Mouse (Mus musculus): Measurements from ENCODE around the gene Lamb3.
"Not testable (repeated sequence)": the region's sequence is repeated elsewhere in the genome, so short reads cannot be mapped to it uniquely, and the experiment has no call there.

Gene Lamb3

GRCm38 (mm10) chr1:193250026-193250425, 42.5 kb downstream of the Lamb3 start:
- DNase-seq (ENCODE audit: low spot score): peak; percentile 21

GRCm38 (mm10) chr1:193251386-193251785, 43.9 kb downstream of the Lamb3 start:
- DNase-seq (ENCODE audit: low spot score): no peak

DNA sequence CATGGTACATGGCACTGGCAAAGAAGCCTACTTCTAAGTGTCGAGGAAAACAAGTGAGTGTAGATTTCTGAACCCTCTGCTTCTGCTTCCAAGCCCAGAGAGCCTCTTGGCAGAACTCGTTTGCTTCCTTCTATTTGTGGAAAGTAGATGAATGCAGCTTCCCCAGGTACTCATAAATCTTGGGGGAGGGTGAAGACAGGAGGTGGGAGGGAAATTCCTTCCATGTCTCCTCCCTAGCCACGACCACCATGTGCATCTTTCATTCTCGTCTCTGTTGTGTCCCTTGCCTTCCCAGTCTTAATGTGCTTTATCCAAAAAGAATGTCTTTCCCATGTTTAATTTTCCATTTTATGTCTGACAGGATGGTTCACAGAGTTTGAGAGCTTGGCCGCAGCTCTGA, 45.1 kb downstream of the Lamb3 start:
- DNase-seq (ENCODE audit: low spot score): no peak

- not testable (repeated sequence) for DNase-seq (ENCODE audit: low spot score)
Measured at GRCm38 (mm10) chr1:193253895-193254294, 46.4 kb downstream of the Lamb3 start.

- DNase-seq (ENCODE audit: low spot score): no peak
Measured at GRCm38 (mm10) chr1:193255032-193255431, 47.5 kb downstream of the Lamb3 start.

DNA sequence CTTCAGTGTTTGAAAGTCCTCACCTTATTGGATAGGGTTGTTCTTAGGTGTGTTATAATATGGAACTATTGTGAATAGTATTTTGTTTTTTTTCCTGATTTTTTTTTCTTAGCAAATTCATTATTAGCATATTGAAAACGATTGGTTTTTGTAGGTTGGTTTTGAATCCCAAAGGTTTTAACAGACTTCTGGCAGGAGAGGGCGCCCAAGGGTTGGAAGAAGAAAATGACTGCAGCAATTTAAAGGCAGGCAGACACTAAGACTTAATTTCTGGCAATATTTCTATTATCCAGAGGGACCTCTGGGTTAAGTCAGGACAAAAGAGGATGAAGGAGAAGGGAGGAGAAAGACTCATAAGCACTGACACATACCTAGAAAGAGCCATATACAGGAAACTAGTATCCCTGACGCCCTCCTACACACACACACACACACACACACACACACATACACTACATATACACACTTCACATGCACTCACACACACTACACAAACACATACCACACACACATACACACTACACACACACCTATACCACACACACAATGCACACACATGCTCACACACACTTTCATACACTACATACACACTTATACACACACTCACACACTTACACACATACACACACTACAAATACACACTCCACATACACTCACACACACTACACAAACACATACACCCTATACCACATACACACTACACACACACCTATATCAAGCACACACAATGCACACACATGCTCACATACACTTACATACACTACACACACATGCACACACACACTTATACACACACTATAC, 48.2 kb downstream of the Lamb3 start:
- peak; percentile 41 for DNase-seq (ENCODE audit: low spot score)

- no peak for DNase-seq (ENCODE audit: low spot score)
Measured at GRCm38 (mm10) chr1:193256289-193256577, 48.7 kb downstream of the Lamb3 start.

- DNase-seq (ENCODE audit: low spot score): no peak
Measured at GRCm38 (mm10) chr1:193256621-193257098, 49.2 kb downstream of the Lamb3 start.

DNA sequence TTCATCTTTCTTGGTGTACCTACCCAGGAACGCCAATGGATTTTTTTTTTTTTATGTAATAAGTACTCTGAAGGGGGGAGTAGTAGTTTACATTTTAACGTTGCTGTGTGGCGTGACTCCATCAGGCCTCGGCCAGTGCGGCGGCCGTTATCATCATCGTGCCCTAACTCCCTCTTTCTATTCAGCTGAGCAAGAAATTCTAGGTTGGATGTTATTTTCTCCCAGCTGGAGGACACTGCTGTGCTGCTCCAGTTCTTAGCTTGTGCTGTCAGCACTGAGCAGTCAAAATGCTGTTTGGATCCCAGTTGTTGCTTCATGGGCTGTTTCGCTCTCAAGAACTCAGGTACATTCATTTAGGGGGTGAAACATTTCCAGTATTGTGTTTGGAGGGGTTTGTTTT, 52.1 kb downstream of the Lamb3 start:
- DNase-seq (ENCODE audit: low spot score): no peak

DNA sequence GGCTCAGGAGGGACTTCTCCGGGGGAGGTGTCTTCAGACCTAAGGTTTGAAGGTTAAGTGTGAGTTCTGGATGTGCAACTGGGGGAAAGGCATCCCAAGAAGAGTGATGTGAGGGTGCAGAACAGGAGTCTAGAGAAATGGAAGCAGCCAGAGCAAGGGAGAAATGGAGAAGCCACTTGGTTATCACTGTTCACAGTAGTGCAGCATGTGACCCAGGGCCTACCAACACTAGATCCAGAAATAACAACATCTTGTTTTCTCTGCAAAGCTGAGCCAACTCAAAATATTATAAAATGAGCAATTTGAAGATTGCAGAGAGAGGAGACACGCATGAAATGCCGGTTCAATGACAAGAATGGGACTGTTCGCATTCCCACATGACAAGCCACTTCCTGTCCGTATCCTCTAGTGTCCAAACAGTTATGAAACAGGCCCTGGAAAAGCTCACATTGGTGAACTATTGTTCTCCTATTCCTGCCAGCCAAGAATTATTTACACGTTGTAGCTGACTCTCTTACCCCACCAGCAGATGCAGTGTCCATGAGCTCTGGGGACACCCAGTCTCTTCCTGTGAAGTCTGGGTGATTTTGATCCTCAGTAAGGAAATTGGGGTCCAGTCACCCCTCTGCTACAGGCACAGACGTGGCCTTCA, 54.5 kb downstream of the Lamb3 start:
- no peak for DNase-seq (ENCODE audit: low spot score)

- DNase-seq (ENCODE audit: low spot score): no peak
Measured at GRCm38 (mm10) chr1:193263026-193263907, 55.8 kb downstream of the Lamb3 start.

- no peak for DNase-seq (ENCODE audit: low spot score)
Measured at GRCm38 (mm10) chr1:193263955-193264598, 56.6 kb downstream of the Lamb3 start, which contains the start of gene Hsd11b1. TSS of gene Hsd11b1 (minus strand) at chr1:193264075.

- DNase-seq (ENCODE audit: low spot score): no peak
Measured at GRCm38 (mm10) chr1:193265734-193266133, 58.2 kb downstream of the Lamb3 start.

- no peak for DNase-seq (ENCODE audit: low spot score)
Measured at GRCm38 (mm10) chr1:193270965-193271763, 63.7 kb downstream of the Lamb3 start.

DNA sequence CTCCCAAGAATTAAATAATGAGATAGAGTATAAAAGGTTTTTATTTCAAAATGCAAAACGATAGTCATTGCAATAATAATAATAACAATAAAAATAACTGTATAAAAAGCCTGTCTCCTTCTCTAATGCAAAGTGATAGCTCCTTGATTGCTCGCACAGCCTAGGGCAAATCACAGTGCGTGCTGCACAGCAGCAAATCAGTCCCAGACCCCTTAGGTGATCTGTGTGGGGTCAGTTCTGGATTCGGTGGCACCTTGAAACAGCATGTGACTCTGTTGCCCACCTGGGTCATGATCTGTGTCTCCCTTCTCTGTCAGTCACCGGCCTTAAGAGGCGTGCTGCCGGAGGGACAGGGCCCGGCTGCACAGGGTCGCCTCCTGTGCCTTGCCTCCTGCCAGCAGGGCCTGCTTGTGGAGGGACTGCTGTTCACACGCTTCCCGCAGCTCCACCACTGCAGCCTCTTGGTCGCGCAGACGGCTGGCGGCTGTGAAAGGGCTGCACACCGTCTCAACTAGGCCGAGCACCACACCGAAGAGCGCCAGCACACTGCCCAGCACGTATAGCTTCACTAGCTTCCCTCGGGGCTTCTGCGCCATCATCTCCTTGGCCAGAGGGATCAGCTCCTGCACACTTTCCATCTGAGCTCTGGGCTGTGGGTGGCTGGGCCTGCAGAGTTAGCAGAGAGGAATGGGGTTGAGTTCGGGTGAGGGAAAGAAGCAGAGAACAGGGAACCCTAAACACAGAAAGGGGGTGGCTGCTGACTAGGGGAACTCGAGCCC, 64.8 kb downstream of the Lamb3 start:
- DNase-seq (ENCODE audit: low spot score): no peak

- DNase-seq (ENCODE audit: low spot score): peak; percentile 58
Measured at GRCm38 (mm10) chr1:193272916-193273601, 65.6 kb downstream of the Lamb3 start, which contains the start of gene G0s2. TSS of gene G0s2 (minus strand) at chr1:193273217.

GRCm38 (mm10) chr1:193274407-193275071, 67.0 kb downstream of the Lamb3 start:
- no peak for DNase-seq (ENCODE audit: low spot score)

DNA sequence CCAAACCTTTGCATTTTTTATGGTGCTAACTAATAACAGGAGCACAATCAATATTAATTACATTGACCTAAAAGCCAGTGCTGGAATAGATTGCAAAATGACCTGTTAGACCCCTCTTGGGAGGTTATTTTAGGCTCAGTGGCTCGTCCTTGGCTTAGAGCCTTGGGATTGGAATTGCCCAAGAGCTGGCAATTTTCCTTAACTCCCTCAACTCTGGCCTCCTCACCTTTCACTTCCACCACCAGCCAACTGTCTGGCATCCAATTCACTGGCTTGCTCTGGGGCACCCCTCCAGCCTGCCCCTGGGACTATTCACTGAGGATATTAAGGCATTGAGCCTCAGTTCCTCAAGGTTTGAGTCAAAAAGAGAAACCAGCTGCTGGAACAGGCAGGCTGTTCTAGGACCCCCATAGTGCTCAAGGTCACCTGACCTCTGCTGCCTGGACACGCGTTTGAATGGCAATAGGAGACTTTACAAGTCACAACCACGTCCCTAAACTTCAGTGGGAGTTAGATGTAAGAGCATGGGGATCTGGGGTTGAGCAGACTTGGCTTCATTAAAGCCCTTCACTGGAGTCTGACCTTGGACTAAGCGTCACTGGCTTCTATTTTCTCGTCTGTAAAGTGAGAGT, 71.0 kb downstream of the Lamb3 start:
- no peak for DNase-seq (ENCODE audit: low spot score)

- no peak for DNase-seq (ENCODE audit: low spot score)
Measured at GRCm38 (mm10) chr1:193279492-193279891, 72.0 kb downstream of the Lamb3 start.

Measured in left cerebral cortex, adult 11 months (tissue).